Mouse (Mus musculus): ENCODE data around the gene Msantd1. TPM values are rescaled to one million over a fixed set of nuclear protein-coding genes. Genes with fewer than 3 reads are reported as not detected.

Msantd1 gene
- polyA plus RNA-seq, 1 experiment from 2014 or later: 0.87 TPM

DNA sequence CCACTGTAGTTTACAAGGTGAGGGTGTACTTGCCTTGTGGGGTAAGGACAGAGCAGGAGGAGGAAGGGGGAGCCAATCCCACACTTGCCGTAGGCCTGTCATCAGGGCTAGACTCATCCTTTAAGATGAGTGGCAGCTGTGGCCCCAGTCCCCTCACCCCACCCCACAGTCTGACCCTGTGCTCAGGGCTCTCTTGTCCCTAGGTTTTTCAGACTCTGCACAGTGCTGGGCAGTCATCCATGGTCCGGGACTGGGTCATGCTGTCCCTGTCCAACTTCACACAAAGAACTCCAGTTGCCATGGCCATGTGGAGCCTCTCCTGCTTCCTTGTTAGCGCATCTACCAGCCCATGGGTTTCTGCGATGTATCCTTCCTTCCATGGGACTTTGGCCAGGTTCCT, 582 bp upstream of the Msantd1 start:
- Histone ChIP-seq H3K4me1 (peaks cover 6% of the 10 kb centered on the region; the same call in 1 of the 2 replicates), H3K9ac (no peak overlapping the region), H3K9me3 (replicated peaks) (no peaks in the 10 kb centered on the region), H3K4me3 (replicated peaks) (no peak overlapping the region), H3K36me3 (peaks cover 59% of the 10 kb centered on the region), H3K27me3 (no peaks in the 10 kb centered on the region), H3K4me2 (replicated peaks) (no peak overlapping the region), H3K27ac (replicated peaks) (no peak overlapping the region)
- WGBS: 91% methylated on average over 4 of the region's 4 CpGs
- no peak for ATAC-seq (ENCODE audit: insufficient number of reproducible peaks, low FRiP score, low TSS enrichment, low read depth)

GRCm38 (mm10) chr5:34908726-34909633, 1.2 kb downstream of the Msantd1 start:
- Histone ChIP-seq H3K4me3 (replicated peaks) (no peak overlapping the region), H3K9me3 (replicated peaks) (no peaks in the 10 kb centered on the region), H3K4me1 (peaks cover 6% of the 10 kb centered on the region; the same call in 1 of the 2 replicates), H3K27ac (replicated peaks) (no peak overlapping the region), H3K36me3 (peaks cover 48% of the 10 kb centered on the region), H3K27me3 (no peaks in the 10 kb centered on the region), H3K4me2 (replicated peaks) (no peak overlapping the region), H3K9ac (no peak overlapping the region)
- ATAC-seq (ENCODE audit: insufficient number of reproducible peaks, low FRiP score, low TSS enrichment, low read depth): no peak
- WGBS: 74% methylated on average over 9 of the region's 9 CpGs

DNA sequence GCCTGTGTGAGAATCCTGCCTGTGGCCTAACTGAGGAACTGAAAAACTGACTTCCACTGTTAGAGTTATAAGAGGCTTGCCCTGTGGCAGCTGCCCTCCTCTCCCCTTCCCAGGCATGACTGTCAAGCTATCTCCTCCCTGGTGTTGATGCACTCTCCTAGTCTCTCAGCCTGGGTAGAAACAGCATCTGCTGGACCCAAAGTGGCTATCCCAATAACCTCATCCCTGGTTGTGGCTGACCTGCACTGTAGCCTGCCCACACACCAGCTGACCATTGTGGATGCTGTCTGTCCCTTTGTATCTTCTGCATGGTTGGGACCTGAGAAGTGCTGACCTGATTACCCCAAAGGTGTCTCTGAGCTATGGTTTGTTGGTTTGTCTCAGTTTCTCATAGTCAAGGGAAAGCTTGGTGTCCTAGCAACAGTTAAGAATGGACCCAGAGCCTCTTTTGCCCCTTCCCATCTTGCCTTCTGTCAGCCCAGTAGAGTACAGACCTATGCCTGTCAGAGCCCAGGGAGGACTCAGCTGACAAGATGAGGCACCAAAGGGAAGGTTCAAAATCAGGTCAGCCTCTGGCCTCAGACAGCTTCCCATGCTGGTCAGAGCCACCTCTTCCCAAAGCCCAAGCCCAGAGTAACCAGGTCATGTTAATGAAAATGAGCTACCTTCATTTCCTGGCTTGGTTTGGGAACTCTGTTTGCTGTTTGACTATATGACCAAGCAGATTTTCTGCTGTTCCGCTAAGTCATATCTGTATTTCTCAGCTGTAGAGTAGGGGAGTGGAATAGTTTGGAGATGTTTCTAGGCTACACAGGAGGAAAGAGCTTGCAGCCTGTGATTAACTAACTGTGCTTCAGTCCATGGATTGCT, 2.1 kb downstream of the Msantd1 start:
- H3K4me2 ChIP-seq (replicated peaks): no peak overlapping the region
- H3K9ac ChIP-seq: no peak overlapping the region
- H3K27me3 ChIP-seq: no peaks in the 10 kb centered on the region
- 94% methylated on average over 1 of the region's 1 CpGs for WGBS
- peaks cover 6% of the 10 kb centered on the region; the same call in 1 of the 2 replicates for H3K4me1 ChIP-seq
- no peak overlapping the region for H3K27ac ChIP-seq (replicated peaks)
- peaks cover 39% of the 10 kb centered on the region for H3K36me3 ChIP-seq
- no peak for ATAC-seq (ENCODE audit: insufficient number of reproducible peaks, low FRiP score, low TSS enrichment, low read depth)
- no peak overlapping the region for H3K4me3 ChIP-seq (replicated peaks)
- H3K9me3 ChIP-seq (replicated peaks): no peaks in the 10 kb centered on the region

- H3K4me3 ChIP-seq (replicated peaks): no peak overlapping the region
- WGBS: 81% methylated on average over 4 of the region's 4 CpGs
- no peak overlapping the region for H3K27ac ChIP-seq (replicated peaks)
- H3K9ac ChIP-seq: no peak overlapping the region
- no peaks in the 10 kb centered on the region for H3K27me3 ChIP-seq
- H3K4me2 ChIP-seq (replicated peaks): no peak overlapping the region
- peaks cover 33% of the 10 kb centered on the region for H3K36me3 ChIP-seq
- no peaks in the 10 kb centered on the region for H3K9me3 ChIP-seq (replicated peaks)
- no peak for ATAC-seq (ENCODE audit: insufficient number of reproducible peaks, low FRiP score, low TSS enrichment, low read depth)
- peaks cover 6% of the 10 kb centered on the region; the same call in 1 of the 2 replicates for H3K4me1 ChIP-seq
These were observed 2.6 kb downstream of the Msantd1 start for GRCm38 (mm10) chr5:34910504-34910815.

DNA sequence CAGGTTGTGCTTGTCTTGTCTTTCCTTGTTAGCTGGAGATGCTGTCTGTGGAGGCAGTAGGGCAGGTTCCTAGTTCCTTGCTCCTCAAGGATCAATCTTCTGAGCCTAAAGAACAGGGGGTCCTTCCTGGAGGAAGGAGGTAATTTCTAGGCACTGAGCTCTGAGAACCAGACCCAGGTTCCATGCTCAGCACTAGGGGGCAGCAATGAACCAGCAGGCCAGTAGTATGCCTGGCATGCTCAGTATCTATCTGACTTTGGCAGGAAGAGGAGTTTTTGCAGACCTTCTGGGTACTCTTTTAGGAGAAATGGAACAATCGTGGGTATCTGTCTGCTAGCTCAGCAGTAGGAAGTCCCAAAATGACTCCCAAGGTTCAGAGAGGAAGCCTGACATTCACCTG, 8.0 kb downstream of the Msantd1 start:
- H3K27ac ChIP-seq (replicated peaks): no peak overlapping the region
- no peak overlapping the region for H3K4me2 ChIP-seq (replicated peaks)
- 7% methylated on average over 1 of the region's 1 CpGs for WGBS
- no peak overlapping the region for H3K9ac ChIP-seq
- no peaks in the 10 kb centered on the region for H3K9me3 ChIP-seq (replicated peaks)
- peaks cover 7% of the 10 kb centered on the region; the same call in 1 of the 2 replicates for H3K4me1 ChIP-seq
- no peak for ATAC-seq (ENCODE audit: insufficient number of reproducible peaks, low FRiP score, low TSS enrichment, low read depth)
- no peak overlapping the region for H3K4me3 ChIP-seq (replicated peaks)
- 0 out of 2 replicates have a peak, but pooled peaks cover 3% of the 10 kb centered on the region for H3K36me3 ChIP-seq
- no peaks in the 10 kb centered on the region for H3K27me3 ChIP-seq

- Histone ChIP-seq H3K9me3 (replicated peaks) (no peaks in the 10 kb centered on the region), H3K36me3 (0 out of 2 replicates have a peak, but pooled peaks cover 7% of the 10 kb centered on the region), H3K4me2 (replicated peaks) (no peak overlapping the region), H3K4me3 (replicated peaks) (no peak overlapping the region), H3K27ac (replicated peaks) (no peak overlapping the region), H3K27me3 (no peaks in the 10 kb centered on the region), H3K4me1 (peaks cover 7% of the 10 kb centered on the region; the same call in 1 of the 2 replicates), H3K9ac (no peak overlapping the region)
- ATAC-seq (ENCODE audit: insufficient number of reproducible peaks, low FRiP score, low TSS enrichment, low read depth): no peak
- WGBS: 54% methylated on average over 10 of the region's 10 CpGs
These were observed 9.4 kb downstream of the Msantd1 start for GRCm38 (mm10) chr5:34917234-34917655.

- ATAC-seq (ENCODE audit: insufficient number of reproducible peaks, low FRiP score, low TSS enrichment, low read depth): no peak
- Histone ChIP-seq H3K36me3 (0 out of 2 replicates have a peak, but pooled peaks cover 7% of the 10 kb centered on the region), H3K27me3 (no peaks in the 10 kb centered on the region), H3K4me1 (peaks cover 7% of the 10 kb centered on the region; the same call in 1 of the 2 replicates), H3K27ac (replicated peaks) (no peak overlapping the region), H3K9me3 (replicated peaks) (no peaks in the 10 kb centered on the region), H3K4me2 (replicated peaks) (no peak overlapping the region), H3K4me3 (replicated peaks) (no peak overlapping the region), H3K9ac (no peak overlapping the region)
- 89% methylated on average over 3 of the region's 3 CpGs for WGBS
These were observed 11.0 kb downstream of the Msantd1 start for GRCm38 (mm10) chr5:34918785-34919184.

DNA sequence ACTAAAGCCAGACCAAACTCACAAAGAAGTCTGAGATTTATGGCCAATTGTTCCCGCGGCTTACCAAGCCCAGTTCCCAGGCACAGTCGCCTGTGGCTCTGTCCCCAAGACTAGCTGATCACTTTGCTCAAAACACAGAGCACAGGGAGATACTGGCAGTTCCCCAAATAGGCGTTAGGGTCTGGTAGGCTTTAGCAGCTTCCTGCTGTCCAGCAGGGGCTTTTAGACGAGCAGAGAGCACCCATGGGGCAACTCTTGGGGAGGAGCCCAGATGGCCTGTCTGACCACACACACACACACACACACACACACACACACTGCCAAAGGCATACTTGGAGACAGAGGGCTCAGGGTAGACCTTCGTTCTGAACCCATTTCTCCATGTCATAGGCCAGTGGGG, 14.7 kb downstream of the Msantd1 start:
- H3K4me1 ChIP-seq: no peaks in the 10 kb centered on the region
- peaks cover 15% of the 10 kb centered on the region; the same call in 1 of the 2 replicates for H3K36me3 ChIP-seq
- WGBS: 67% methylated on average over 6 of the region's 6 CpGs
- no peak overlapping the region for H3K4me3 ChIP-seq (replicated peaks)
- no peak overlapping the region for H3K27ac ChIP-seq (replicated peaks)
- H3K9me3 ChIP-seq (replicated peaks): no peaks in the 10 kb centered on the region
- H3K27me3 ChIP-seq: no peaks in the 10 kb centered on the region
- no peak overlapping the region for H3K9ac ChIP-seq
- H3K4me2 ChIP-seq (replicated peaks): no peak overlapping the region
- no peak for ATAC-seq (ENCODE audit: insufficient number of reproducible peaks, low FRiP score, low TSS enrichment, low read depth)

GRCm38 (mm10) chr5:34923920-34924319, 16.1 kb downstream of the Msantd1 start:
- ATAC-seq (ENCODE audit: insufficient number of reproducible peaks, low FRiP score, low TSS enrichment, low read depth): no peak
- WGBS: 93% methylated on average over 4 of the region's 4 CpGs
- no peaks in the 10 kb centered on the region for H3K9me3 ChIP-seq (replicated peaks)
- H3K9ac ChIP-seq: no peak overlapping the region
- no peaks in the 10 kb centered on the region for H3K4me1 ChIP-seq
- peaks cover 15% of the 10 kb centered on the region; the same call in 1 of the 2 replicates for H3K36me3 ChIP-seq
- no peak overlapping the region for H3K27ac ChIP-seq (replicated peaks)
- no peaks in the 10 kb centered on the region for H3K27me3 ChIP-seq
- H3K4me3 ChIP-seq (replicated peaks): no peak overlapping the region
- H3K4me2 ChIP-seq (replicated peaks): no peak overlapping the region

GRCm38 (mm10) chr5:34924519-34924918, 16.7 kb downstream of the Msantd1 start:
- ATAC-seq (ENCODE audit: insufficient number of reproducible peaks, low FRiP score, low TSS enrichment, low read depth): no peak
- H3K9me3 ChIP-seq (replicated peaks): no peaks in the 10 kb centered on the region
- no peak overlapping the region for H3K9ac ChIP-seq
- no peak overlapping the region for H3K4me3 ChIP-seq (replicated peaks)
- H3K36me3 ChIP-seq: peaks cover 15% of the 10 kb centered on the region; the same call in 1 of the 2 replicates
- H3K27ac ChIP-seq (replicated peaks): no peak overlapping the region
- H3K4me1 ChIP-seq: no peaks in the 10 kb centered on the region
- WGBS: 83% methylated on average over 7 of the region's 7 CpGs
- H3K27me3 ChIP-seq: no peaks in the 10 kb centered on the region
- H3K4me2 ChIP-seq (replicated peaks): no peak overlapping the region

- no peaks in the 10 kb centered on the region for H3K27me3 ChIP-seq
- H3K9me3 ChIP-seq (replicated peaks): no peaks in the 10 kb centered on the region
- no peak overlapping the region for H3K27ac ChIP-seq (replicated peaks)
- peaks cover 9% of the 10 kb centered on the region; the same call in 1 of the 2 replicates for H3K36me3 ChIP-seq
- WGBS: 85% methylated on average over 4 of the region's 4 CpGs
- no peak for ATAC-seq (ENCODE audit: insufficient number of reproducible peaks, low FRiP score, low TSS enrichment, low read depth)
- H3K4me3 ChIP-seq (replicated peaks): no peak overlapping the region
- no peak overlapping the region for H3K4me2 ChIP-seq (replicated peaks)
- H3K4me1 ChIP-seq: peaks cover 16% of the 10 kb centered on the region; the same call in 1 of the 2 replicates
- H3K9ac ChIP-seq: no peak overlapping the region
These were observed 19.8 kb downstream of the Msantd1 start for GRCm38 (mm10) chr5:34927648-34928047.

All from embryonic facial prominence, embryonic 15.5 days (tissue).